Mouse (Mus musculus): ENCODE data around the gene Klhl29. TPM values are rescaled to one million over a fixed set of nuclear protein-coding genes. Genes with fewer than 3 reads are reported as not detected.

The Klhl29 gene
- polyA plus RNA-seq, 1 experiment from 2014 or later = 0.64 TPM

DNA sequence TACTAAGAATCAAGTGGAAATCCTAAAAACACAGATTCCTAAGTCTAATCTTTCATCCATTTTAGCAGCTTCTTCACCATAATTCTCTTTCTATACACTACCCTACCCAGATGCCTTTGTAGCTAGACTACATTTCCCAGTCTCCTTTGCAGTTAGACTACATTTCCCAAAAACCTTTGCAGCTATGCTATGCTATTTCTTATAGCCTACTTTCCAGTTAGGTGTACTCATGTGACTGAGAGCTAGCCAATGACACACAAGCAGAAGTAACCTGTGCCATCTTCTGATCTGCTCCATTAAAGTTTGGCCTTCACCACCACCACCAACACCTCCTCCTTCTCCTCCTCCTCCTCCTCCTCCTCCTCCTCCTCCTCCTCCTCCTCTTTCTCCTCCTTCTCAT, 11.2 kb upstream of the Klhl29 start:
- no peaks in the 10 kb centered on the region for H3K36me3 ChIP-seq (ENCODE audit: control insufficient read depth, insufficient read depth, low read length)
- ATAC-seq (ENCODE audit: low FRiP score, low TSS enrichment) = no peak
- no peak for DNase-seq (ENCODE audit: low spot score)
- no peaks in the 10 kb centered on the region for H3K9me3 ChIP-seq (ENCODE audit: control insufficient read depth, low read length)
- no peaks in the 10 kb centered on the region for H3K27me3 ChIP-seq (ENCODE audit: control insufficient read depth, insufficient read depth, low read length)
- no peak overlapping the region for H3K4me2 ChIP-seq (replicated peaks; ENCODE audit: low read depth)
- TF ChIP-seq EP300 (optimal IDR thresholded peaks at IDR 0.05) = no peak
- no peak for TF ChIP-seq CTCF (IDR thresholded peaks at IDR 0.05; ENCODE audit: low read depth)
- H3K9ac ChIP-seq (ENCODE audit: low read length) = no peak overlapping the region
- H3K4me1 ChIP-seq (replicated peaks; ENCODE audit: control insufficient read depth, insufficient read depth) = no peaks in the 10 kb centered on the region
- H3K27ac ChIP-seq (replicated peaks) = no peak overlapping the region
- H3K4me3 ChIP-seq (ENCODE audit: low read depth, low read length) = no peak overlapping the region

DNA sequence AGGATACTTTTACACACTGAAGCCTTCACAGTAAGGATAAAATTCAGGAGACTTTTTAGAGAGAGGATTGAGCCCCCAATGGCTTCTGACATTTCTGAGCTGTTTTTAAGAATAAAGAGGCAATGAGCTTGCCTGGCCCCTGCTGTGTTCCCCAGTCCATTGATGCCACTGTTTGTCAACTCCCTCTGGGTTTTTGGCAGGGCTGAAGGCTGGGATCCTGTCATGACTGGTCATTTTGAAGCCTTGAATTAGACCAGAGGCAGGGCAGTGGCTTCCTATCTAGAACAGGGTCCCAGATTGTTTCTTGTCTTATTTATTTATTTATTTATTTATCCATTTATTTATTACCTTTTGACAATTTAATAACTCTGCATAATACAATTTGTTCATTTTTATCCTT, 6.2 kb upstream of the Klhl29 start:
- DNase-seq (ENCODE audit: low spot score) = no peak
- no peak for ATAC-seq (ENCODE audit: low FRiP score, low TSS enrichment)
- Histone ChIP-seq H3K4me1 (replicated peaks; ENCODE audit: control insufficient read depth, insufficient read depth) (no peaks in the 10 kb centered on the region), H3K27me3 (ENCODE audit: control insufficient read depth, insufficient read depth, low read length) (no peaks in the 10 kb centered on the region), H3K9ac (ENCODE audit: low read length) (no peak overlapping the region), H3K9me3 (ENCODE audit: control insufficient read depth, low read length) (no peaks in the 10 kb centered on the region), H3K4me2 (replicated peaks; ENCODE audit: low read depth) (no peak overlapping the region), H3K27ac (replicated peaks) (no peak overlapping the region), H3K36me3 (ENCODE audit: control insufficient read depth, insufficient read depth, low read length) (no peaks in the 10 kb centered on the region), H3K4me3 (ENCODE audit: low read depth, low read length) (no peak overlapping the region)
- no peak for TF ChIP-seq CTCF (IDR thresholded peaks at IDR 0.05; ENCODE audit: low read depth)
- no peak for TF ChIP-seq EP300 (optimal IDR thresholded peaks at IDR 0.05)

DNA sequence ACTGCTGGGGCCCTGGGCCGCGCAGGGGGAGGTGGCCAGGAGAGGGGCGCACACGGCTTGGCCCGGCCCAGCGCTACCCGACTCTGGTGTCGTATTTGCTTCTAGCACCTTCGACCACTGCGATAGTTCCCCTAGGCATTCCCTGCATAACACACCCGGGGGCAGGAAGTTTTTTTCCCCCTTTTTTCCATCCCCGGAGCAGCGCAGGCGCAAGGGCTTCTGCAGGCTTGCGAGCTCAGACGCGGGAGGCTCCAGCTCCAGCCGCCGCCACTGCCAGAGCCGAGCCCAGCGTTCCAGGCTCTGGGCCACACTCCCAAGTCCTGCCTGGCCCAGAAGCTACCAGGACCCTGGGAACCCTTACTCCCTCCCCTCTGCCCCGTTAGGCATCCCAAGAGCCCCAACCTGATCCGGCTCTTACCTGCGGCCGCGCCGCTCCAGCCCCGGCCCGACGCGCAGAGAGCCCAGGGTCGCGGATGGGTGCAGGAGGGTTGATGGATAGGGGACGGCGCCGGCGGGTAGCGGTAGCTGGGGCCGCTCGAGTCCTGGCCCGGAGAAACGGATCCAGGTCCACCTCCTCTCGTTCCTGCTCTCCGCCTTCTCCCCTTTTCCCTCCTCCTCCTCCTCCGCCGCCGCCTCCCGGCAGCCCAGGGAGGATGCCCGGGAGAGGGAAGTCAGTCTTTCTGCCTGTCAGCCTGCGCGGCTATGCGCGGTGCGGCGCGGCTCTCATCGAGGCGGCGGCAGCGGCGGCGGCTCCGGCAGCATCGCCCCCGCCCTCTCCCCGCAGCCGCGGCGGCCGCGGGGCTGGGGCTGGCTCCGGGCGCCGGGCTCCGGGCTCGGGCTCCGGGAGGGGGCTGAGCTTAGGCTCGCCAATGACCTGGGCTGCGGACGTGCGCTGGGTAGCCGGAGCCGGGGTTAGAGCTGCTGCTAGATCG, 532 bp downstream of the Klhl29 start:
- Histone ChIP-seq H3K9ac (ENCODE audit: low read length) (peak overlapping the region; percentile 66), H3K4me2 (replicated peaks; ENCODE audit: low read depth) (peak overlapping the region; percentile 94), H3K4me1 (replicated peaks; ENCODE audit: control insufficient read depth, insufficient read depth) (no peaks in the 10 kb centered on the region), H3K27ac (replicated peaks) (peak overlapping the region; percentile 61; the same call in 1 of the 2 replicates), H3K9me3 (ENCODE audit: control insufficient read depth, low read length) (no peaks in the 10 kb centered on the region), H3K27me3 (ENCODE audit: control insufficient read depth, insufficient read depth, low read length) (no peaks in the 10 kb centered on the region), H3K36me3 (ENCODE audit: control insufficient read depth, insufficient read depth, low read length) (no peaks in the 10 kb centered on the region), H3K4me3 (ENCODE audit: low read depth, low read length) (peak overlapping the region; percentile 63)
- TF ChIP-seq EP300 (optimal IDR thresholded peaks at IDR 0.05) (no peak), CTCF (IDR thresholded peaks at IDR 0.05; ENCODE audit: low read depth) (peak; percentile 20; the same call in 1 of the 2 replicates)
- peak; percentile 48 for DNase-seq (ENCODE audit: low spot score)
- peak; percentile 53 for ATAC-seq (ENCODE audit: low FRiP score, low TSS enrichment)
- under 1% methylated on average over 61 of the region's 84 CpGs for WGBS

DNA sequence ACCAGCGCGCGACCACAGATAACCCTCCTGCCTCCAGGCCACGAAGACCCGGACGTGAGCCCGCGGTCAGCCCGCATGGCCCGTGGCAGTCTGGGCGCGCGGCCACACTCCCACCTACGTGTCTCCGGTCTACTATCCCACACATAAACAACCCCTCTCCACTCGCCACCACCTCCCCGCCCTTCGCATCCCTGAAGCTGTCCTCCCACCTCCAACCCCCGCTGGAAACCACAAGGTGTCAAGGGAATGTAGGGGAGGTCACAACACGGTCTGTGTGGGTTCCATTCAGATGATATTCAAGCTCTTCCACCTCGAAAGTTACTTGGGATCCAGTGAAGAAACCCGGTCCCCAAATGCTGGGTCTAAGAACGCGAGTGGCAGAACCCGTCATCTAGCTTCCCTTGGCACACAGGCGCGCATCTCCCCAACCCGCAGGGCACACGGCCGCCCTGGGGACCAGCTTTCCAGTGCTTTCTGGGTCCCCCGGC, 1.2 kb downstream of the Klhl29 start:
- peak overlapping the region; percentile 61; the same call in 1 of the 2 replicates for H3K27ac ChIP-seq (replicated peaks)
- no peak for TF ChIP-seq CTCF (IDR thresholded peaks at IDR 0.05; ENCODE audit: low read depth)
- TF ChIP-seq EP300 (optimal IDR thresholded peaks at IDR 0.05) = no peak
- peak overlapping the region; percentile 63 for H3K4me3 ChIP-seq (ENCODE audit: low read depth, low read length)
- H3K9me3 ChIP-seq (ENCODE audit: control insufficient read depth, low read length) = no peaks in the 10 kb centered on the region
- ATAC-seq (ENCODE audit: low FRiP score, low TSS enrichment) = peak; percentile 14; the same call in 1 of the 2 replicates
- no peaks in the 10 kb centered on the region for H3K36me3 ChIP-seq (ENCODE audit: control insufficient read depth, insufficient read depth, low read length)
- DNase-seq (ENCODE audit: low spot score) = no peak
- peak overlapping the region; percentile 66 for H3K9ac ChIP-seq (ENCODE audit: low read length)
- H3K27me3 ChIP-seq (ENCODE audit: control insufficient read depth, insufficient read depth, low read length) = no peaks in the 10 kb centered on the region
- H3K4me2 ChIP-seq (replicated peaks; ENCODE audit: low read depth) = peak overlapping the region; percentile 94
- no peaks in the 10 kb centered on the region for H3K4me1 ChIP-seq (replicated peaks; ENCODE audit: control insufficient read depth, insufficient read depth)
- WGBS = under 1% methylated on average over 31 of the region's 31 CpGs

DNA sequence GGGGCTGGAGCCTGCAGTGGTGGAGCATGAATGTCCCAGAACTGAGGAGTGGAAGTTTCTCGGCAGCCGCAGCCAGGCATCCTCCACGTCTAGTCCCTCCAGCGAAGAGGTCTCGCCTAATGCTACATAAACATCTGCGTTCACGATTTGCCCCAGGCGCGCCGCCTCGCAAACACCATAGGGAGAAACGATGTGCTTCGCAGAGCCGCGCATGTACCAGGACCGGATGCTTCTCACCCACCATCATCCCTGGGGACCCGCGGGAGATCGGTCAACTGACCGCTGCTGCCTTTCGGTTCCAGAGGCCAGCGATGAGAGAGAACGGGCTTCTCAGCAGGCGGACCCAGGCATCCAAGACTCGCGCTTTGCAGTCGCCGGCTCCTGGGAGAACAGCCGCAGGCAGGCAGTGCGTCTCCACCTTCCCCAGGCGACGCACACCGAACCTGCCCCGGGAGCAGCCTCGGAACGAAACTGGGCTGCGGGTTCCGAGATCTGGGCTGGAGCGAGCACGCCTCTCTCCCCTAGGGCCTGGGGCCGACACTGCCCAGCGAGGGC, 1.8 kb downstream of the Klhl29 start:
- ATAC-seq (ENCODE audit: low FRiP score, low TSS enrichment) (no peak), DNase-seq (ENCODE audit: low spot score) (peak; percentile 44)
- H3K9me3 ChIP-seq (ENCODE audit: control insufficient read depth, low read length) = no peaks in the 10 kb centered on the region
- peak overlapping the region; percentile 94 for H3K4me2 ChIP-seq (replicated peaks; ENCODE audit: low read depth)
- H3K4me3 ChIP-seq (ENCODE audit: low read depth, low read length) = peak overlapping the region; percentile 63
- peak overlapping the region; percentile 31; the same call in 1 of the 2 replicates for H3K27ac ChIP-seq (replicated peaks)
- H3K36me3 ChIP-seq (ENCODE audit: control insufficient read depth, insufficient read depth, low read length) = no peaks in the 10 kb centered on the region
- H3K27me3 ChIP-seq (ENCODE audit: control insufficient read depth, insufficient read depth, low read length) = no peaks in the 10 kb centered on the region
- H3K9ac ChIP-seq (ENCODE audit: low read length) = peak overlapping the region; percentile 66
- H3K4me1 ChIP-seq (replicated peaks; ENCODE audit: control insufficient read depth, insufficient read depth) = no peaks in the 10 kb centered on the region
- 2% methylated on average over 37 of the region's 42 CpGs for WGBS
- no peak for TF ChIP-seq CTCF (IDR thresholded peaks at IDR 0.05; ENCODE audit: low read depth)
- no peak for TF ChIP-seq EP300 (optimal IDR thresholded peaks at IDR 0.05)

DNA sequence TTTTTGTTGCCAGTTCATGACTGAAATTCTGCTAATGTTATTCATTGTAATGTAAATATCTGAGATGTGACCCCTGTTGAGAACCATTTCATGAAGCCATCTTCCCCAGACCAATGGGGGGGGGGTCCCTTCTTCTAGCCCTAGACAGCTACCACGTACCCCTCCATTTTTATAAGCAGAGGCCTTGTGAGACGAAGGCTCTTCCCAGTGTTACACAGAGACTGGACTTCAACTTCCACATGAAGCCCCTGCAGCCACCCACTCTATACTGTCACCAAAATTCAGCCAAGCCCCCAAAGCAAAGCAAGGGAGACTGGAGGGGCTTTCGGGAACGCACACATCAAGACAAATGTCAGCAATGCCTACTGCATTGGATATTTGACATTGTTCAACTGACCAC, 6.1 kb downstream of the Klhl29 start:
- no peak overlapping the region for H3K27ac ChIP-seq (replicated peaks)
- H3K4me2 ChIP-seq (replicated peaks; ENCODE audit: low read depth) = no peak overlapping the region
- ATAC-seq (ENCODE audit: low FRiP score, low TSS enrichment) (no peak), DNase-seq (ENCODE audit: low spot score) (no peak)
- no peak for TF ChIP-seq CTCF (IDR thresholded peaks at IDR 0.05; ENCODE audit: low read depth)
- no peak for TF ChIP-seq EP300 (optimal IDR thresholded peaks at IDR 0.05)
- H3K9ac ChIP-seq (ENCODE audit: low read length) = no peak overlapping the region
- no peaks in the 10 kb centered on the region for H3K36me3 ChIP-seq (ENCODE audit: control insufficient read depth, insufficient read depth, low read length)
- H3K9me3 ChIP-seq (ENCODE audit: control insufficient read depth, low read length) = no peaks in the 10 kb centered on the region
- WGBS = 91% methylated on average over 4 of the region's 4 CpGs
- no peaks in the 10 kb centered on the region for H3K27me3 ChIP-seq (ENCODE audit: control insufficient read depth, insufficient read depth, low read length)
- no peak overlapping the region for H3K4me3 ChIP-seq (ENCODE audit: low read depth, low read length)
- no peaks in the 10 kb centered on the region for H3K4me1 ChIP-seq (replicated peaks; ENCODE audit: control insufficient read depth, insufficient read depth)
